Mouse (Mus musculus) heart, embryonic 12.5 days (tissue): ENCODE measurements around the gene Nkain4. TPM values are rescaled to one million over a fixed set of nuclear protein-coding genes. Genes with fewer than 3 reads are reported as not detected.

Experiments used
- ATAC-seq: fragments of 200-750 bp; cut with Nextera tagmentation; 2 replicates; pipeline ENCODE4 v1.8.0; 2017; ENCODE audit warnings: moderate TSS enrichment, moderate library complexity; ENCODE audit not compliant: insufficient number of reproducible peaks, low FRiP score
- H3K27ac ChIP-seq: fragments of 300-500 bp; sonication (generic); 2 replicates; pipeline ENCODE4 v1.5.1; 2016; ENCODE audit warnings: mild to moderate bottlenecking, moderate library complexity; ENCODE audit not compliant: poor library complexity, severe bottlenecking
- H3K27me3 ChIP-seq: fragments of 300-500 bp; sonication (generic); replicated peaks from 2 replicates; pipeline ENCODE4 v1.6.1; 2016; ENCODE audit warnings: mild to moderate bottlenecking, moderate library complexity
- H3K36me3 ChIP-seq: fragments of 300-500 bp; sonication (generic); 2 replicates; pipeline ENCODE4 v1.6.1; 2016; ENCODE audit warnings: mild to moderate bottlenecking, moderate library complexity
- H3K4me1 ChIP-seq: fragments of 300-500 bp; sonication (generic); replicated peaks from 2 replicates; pipeline ENCODE4 v1.6.1; 2016; ENCODE audit warnings: mild to moderate bottlenecking
- H3K4me2 ChIP-seq: fragments of 300-500 bp; sonication (generic); 2 replicates; pipeline ENCODE4 v1.6.1; 2016; ENCODE audit warnings: mild to moderate bottlenecking, moderate library complexity
- H3K4me3 ChIP-seq: fragments of 300-500 bp; sonication (generic); 2 replicates; pipeline ENCODE4 v1.5.1; 2016; ENCODE audit warnings: mild to moderate bottlenecking
- H3K9ac ChIP-seq: fragments of 300-500 bp; sonication (generic); 2 replicates; pipeline ENCODE4 v1.6.1; 2016; ENCODE audit warnings: mild to moderate bottlenecking, moderate library complexity
- H3K9me3 ChIP-seq: fragments of 300-500 bp; sonication (generic); replicated peaks from 2 replicates; pipeline ENCODE4 v1.6.1; 2016; ENCODE audit warnings: mild to moderate bottlenecking, moderate library complexity
- WGBS: fragments of 180-500 bp; shearing (Covaris S2); methylation state at CpG from one replicate; pipeline ENCODE4 v1.1.7; 2016; 5-methylcytosine and 5-hydroxymethylcytosine counted together
- microRNA-seq: library from miRNA; unstranded; fragments of <30 nt; microRNA quantifications from one replicate; pipeline ENCODE4, GENCODE M21; 2017
- polyA plus RNA-seq: library from polyadenylated mRNA; unstranded; fragments of >200 nt; fragmentation: Nextera tagmentation; extraction: Ambion mirVana; gene quantifications from 2 replicates; pipeline ENCODE4 v1.2.1, GENCODE M21; 2016

The Nkain4 gene
- polyA plus RNA-seq, 1 experiment from 2014 or later, result 37.1 TPM

DNA sequence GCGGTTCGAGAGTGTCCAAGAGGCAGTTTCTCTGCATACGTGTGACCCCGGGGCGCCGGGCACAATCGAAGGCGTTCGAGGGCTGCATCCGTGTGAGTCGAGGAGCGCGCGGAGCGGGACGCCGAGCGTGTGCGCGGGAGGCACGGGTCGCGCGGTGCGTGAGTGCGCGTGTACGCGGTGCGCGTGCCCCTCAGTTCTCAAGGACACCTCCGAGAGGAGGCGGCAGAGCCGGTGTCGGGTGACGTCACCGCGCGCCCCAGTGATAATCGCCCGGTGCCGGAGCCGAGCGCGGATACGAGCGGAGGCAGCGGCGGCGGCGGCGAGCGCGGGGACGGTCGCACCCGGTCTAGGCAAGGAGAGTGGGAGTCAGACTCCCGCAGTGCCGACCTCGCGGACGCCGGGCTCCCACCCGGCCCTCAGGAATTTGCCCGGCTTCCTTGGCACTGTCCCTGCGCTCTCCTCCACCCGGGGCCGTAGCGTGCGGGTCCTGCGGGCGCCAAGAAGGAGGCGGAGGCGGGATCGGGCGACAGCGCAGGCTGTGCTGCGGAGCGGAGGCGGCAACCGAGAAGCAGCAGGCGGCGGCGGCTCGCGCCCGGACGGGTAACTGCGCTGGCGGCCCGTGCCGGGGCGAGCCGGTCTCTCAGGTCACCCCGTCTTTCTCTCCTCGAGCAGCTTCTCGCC lies 61.5 kb downstream of the Nkain4 start:
- WGBS, result under 1% methylated on average over 78 of the region's 97 CpGs
- H3K4me3 ChIP-seq, result peak overlapping the region; percentile 51
- no peaks in the 10 kb centered on the region for H3K9me3 ChIP-seq
- peaks cover 100% of the 10 kb centered on the region for H3K27me3 ChIP-seq
- H3K4me2 ChIP-seq, result peak overlapping the region; percentile 78
- peaks cover 30% of the 10 kb centered on the region for H3K4me1 ChIP-seq
- H3K27ac ChIP-seq, result no peak overlapping the region
- no peaks in the 10 kb centered on the region for H3K36me3 ChIP-seq
- H3K9ac ChIP-seq, result no peak overlapping the region
- ATAC-seq, result 0 out of 2 replicates have a peak, but pooled peaks have one; percentile 12

DNA sequence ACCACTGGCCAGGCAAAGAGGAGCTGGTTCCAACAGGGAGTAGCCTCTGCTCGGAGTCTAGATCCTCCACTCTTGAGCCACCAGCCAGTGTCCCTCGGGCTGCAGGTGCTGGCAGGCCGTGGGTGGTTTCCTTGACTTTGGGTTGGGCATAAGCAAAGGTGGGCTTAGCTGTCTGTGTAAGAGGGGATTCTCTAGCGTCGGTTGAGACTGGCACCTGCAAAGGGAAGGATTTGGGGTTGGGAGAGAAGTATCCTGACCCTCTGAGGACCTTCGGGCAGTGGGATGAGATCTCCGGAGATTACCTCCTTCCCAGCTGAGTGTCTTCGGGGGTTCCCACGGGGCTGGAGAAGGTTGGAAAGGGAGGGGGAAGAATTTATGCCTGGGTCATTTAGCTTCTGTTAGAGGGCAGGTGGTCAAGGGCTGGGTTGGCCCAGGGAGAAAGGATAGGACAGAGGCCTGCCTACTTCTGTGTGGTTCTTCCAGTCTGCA lies 62.6 kb downstream of the Nkain4 start:
- Histone ChIP-seq H3K4me3 (no peak overlapping the region), H3K4me2 (no peak overlapping the region), H3K4me1 (peaks cover 30% of the 10 kb centered on the region), H3K9ac (no peak overlapping the region), H3K27me3 (peaks cover 100% of the 10 kb centered on the region), H3K36me3 (no peaks in the 10 kb centered on the region), H3K9me3 (no peaks in the 10 kb centered on the region), H3K27ac (no peak overlapping the region)
- 13% methylated on average over 9 of the region's 9 CpGs for WGBS
- no peak for ATAC-seq

DNA sequence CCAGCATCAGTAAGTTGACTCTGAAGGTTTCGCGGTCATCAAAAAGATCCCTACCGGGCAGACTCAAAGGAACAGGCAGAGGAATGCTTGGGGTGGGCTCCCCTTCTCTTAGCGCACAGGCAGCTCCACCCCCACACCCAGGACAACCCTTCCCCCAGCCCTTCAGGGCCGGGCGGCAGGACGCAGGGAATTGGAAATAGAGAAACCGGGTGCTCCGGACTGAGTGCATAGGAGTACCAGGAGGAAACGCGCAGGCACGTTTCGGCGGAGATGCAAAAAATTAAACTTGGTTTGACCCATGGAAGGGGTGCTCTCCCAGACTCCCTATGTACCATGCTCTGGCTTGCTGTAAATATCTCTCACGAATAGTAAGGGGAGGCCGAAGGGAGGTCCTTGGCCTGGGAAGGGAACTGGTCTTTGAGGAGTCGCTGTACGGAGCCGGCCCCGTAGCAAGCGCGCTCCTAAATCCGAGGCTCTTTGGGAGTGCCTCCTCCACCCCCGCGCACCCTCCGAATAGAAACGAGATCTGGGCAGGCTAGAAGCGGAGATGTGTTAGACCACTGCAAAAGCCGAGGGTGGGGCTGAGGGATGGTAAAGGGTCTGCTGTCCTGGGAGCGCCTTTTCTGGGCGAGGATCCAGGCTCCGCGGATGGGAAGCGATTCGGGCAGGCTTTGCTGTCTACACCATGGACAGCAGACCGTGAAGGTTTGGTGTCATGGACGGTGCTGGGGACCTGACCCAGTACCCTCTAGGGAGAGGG lies 63.2 kb downstream of the Nkain4 start:
- 0 out of 2 replicates have a peak overlapping the region, but pooled peaks have one; percentile 9 for H3K4me3 ChIP-seq
- WGBS, result 1% methylated on average over 37 of the region's 37 CpGs

DNA sequence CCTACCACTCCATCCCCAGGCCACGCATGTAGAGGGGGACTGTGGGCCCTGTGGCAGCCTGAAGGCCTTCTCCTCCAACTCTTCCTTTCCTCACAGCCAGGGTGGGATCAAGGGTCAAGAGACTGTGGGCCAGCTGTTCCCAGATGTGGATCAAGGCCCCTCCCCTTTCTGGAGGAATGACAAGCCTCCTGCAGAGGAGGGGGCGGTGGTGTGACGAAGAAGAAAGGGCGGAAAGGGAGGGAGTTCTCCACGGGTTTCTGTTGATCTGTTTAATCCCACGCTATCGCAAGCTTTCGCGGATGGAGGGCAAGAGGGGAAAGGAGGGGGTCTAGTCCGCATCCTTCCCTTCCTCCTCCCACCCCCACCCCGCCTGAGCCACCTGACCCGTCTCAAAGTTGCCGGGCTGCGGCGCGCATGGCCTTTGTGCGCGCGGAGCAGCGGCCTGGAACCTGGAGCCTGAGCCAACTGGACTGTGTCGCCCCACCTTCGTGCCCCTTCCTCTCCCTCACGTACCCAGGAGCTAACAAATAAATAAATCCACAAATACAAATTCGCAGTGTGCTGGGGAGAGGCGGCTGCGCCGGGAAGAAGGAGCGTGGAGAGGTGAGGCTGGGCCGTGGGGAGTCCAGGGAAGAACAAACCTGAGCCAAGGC lies 64.0 kb downstream of the Nkain4 start:
- Histone ChIP-seq H3K4me1 (peaks cover 30% of the 10 kb centered on the region), H3K9ac (no peak overlapping the region), H3K4me3 (0 out of 2 replicates have a peak overlapping the region, but pooled peaks have one; percentile 9), H3K27ac (no peak overlapping the region), H3K9me3 (no peaks in the 10 kb centered on the region), H3K27me3 (peaks cover 100% of the 10 kb centered on the region), H3K4me2 (0 out of 2 replicates have a peak overlapping the region, but pooled peaks have one; percentile 12), H3K36me3 (no peaks in the 10 kb centered on the region)
- no peak for ATAC-seq
- WGBS, result 2% methylated on average over 29 of the region's 29 CpGs

More for the DNA sequence above, 63.2 kb downstream of the Nkain4 start:
- no peak for ATAC-seq
- Histone ChIP-seq H3K4me2 (peak overlapping the region; percentile 12; the same call in 1 of the 2 replicates), H3K36me3 (no peaks in the 10 kb centered on the region), H3K9ac (no peak overlapping the region), H3K4me1 (peaks cover 30% of the 10 kb centered on the region), H3K27me3 (peaks cover 100% of the 10 kb centered on the region), H3K27ac (no peak overlapping the region), H3K9me3 (no peaks in the 10 kb centered on the region)

DNA sequence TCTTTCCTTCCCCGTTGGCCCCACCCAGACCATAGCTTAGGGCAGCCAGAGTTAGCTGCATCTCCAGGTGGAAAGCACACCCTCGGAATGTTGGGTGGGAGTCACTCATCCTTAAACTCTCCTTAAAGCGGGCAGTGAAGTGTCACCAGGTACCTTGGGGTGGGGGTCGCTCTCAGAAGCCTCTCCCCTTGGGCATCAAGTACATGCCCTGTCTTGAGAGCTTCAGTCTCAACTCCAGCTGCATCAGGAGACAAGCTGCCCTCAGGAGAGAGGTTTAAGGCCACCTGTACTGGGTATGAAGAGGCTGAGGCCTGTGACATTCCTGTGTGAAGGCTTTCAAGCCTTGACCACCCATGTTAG lies 64.6 kb downstream of the Nkain4 start:
- H3K4me2 ChIP-seq, result no peak overlapping the region
- WGBS, result 20% methylated on average over 4 of the region's 4 CpGs
- no peaks in the 10 kb centered on the region for H3K9me3 ChIP-seq
- H3K9ac ChIP-seq, result no peak overlapping the region
- H3K27me3 ChIP-seq, result peaks cover 100% of the 10 kb centered on the region
- H3K36me3 ChIP-seq, result no peaks in the 10 kb centered on the region
- no peak overlapping the region for H3K4me3 ChIP-seq
- no peak overlapping the region for H3K27ac ChIP-seq
- ATAC-seq, result no peak
- H3K4me1 ChIP-seq, result peaks cover 30% of the 10 kb centered on the region

DNA sequence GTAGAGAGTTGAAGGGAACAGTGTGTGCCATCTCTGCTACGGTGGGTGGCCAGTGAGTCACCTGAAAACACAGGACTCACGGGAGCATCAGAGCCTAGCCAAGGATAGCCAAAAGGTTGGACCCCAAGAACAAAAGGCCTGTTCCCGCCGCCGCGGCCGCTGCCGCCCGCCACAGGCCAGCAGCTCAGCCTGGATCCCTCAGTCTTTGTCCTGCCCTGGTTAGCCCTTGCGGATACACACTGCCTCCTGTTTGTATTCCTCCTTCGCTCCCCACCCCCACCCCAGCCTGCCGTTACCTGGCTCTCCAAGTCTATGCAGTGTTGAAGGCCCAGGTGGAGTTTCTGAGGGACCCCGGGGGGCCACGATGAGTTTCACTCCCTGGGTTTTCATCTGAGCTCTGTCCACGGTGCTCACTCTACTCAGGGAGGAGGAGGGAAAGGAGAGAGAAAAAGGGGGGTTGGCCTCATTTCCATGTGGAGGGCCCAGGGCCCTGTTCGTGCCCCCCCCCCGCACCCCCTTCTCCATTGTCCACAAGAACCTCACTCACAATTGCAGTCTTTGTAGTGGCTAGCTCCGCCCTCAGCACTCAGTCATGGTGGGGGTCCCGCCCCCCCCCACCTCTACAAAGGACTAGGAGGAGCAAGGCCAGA lies 65.1 kb downstream of the Nkain4 start:
- Histone ChIP-seq H3K27me3 (peaks cover 99% of the 10 kb centered on the region), H3K9me3 (no peaks in the 10 kb centered on the region), H3K4me2 (no peak overlapping the region), H3K36me3 (no peaks in the 10 kb centered on the region), H3K27ac (no peak overlapping the region), H3K4me3 (no peak overlapping the region), H3K4me1 (peaks cover 25% of the 10 kb centered on the region), H3K9ac (no peak overlapping the region)
- no peak for ATAC-seq
- 9% methylated on average over 19 of the region's 19 CpGs for WGBS

DNA sequence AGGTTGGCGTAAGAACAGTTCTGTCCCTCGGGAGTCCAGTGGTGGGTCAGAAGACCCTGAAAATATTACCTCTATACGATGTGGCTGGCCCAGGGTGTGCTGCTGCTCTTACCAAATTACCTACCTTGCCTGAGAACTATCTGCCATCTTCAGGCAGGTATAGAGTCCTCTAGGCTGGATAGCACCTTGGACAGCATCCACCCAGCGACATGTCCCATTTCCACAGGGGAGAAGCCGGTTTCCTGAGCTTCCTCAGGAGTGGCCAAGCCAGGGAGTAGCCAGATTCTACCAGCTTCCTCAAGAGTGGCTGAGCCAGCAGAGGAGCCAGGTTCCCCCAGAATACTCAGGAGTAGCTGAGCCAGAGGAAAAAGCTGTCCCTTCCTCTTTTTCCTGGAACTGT lies 69.2 kb downstream of the Nkain4 start:
- peaks cover 71% of the 10 kb centered on the region for H3K27me3 ChIP-seq
- WGBS, result 47% methylated on average over 5 of the region's 5 CpGs

More for the DNA sequence above, 69.2 kb downstream of the Nkain4 start:
- Histone ChIP-seq H3K36me3 (no peaks in the 10 kb centered on the region), H3K9me3 (no peaks in the 10 kb centered on the region), H3K4me2 (no peak overlapping the region), H3K4me1 (no peaks in the 10 kb centered on the region), H3K9ac (no peak overlapping the region), H3K27ac (no peak overlapping the region), H3K4me3 (no peak overlapping the region)
- ATAC-seq, result no peak

Small RNA genes within 50 kb of the gene (microRNA-seq; reads per million reads assigned to microRNA genes)
- not detected for gene Mir124a-3

Other genes with a start within 250 kb of the Nkain4 start
- gene Dido1, start 244.7 kb downstream of the Nkain4 start, polyA plus RNA-seq, result 23.6 and 24.2 TPM in 2 replicates
- 45.3 and 47.8 TPM in 2 replicates for gene Gid8, start 244.6 kb downstream of the Nkain4 start, polyA plus RNA-seq
- gene Slc17a9, start 229.4 kb downstream of the Nkain4 start, polyA plus RNA-seq, result 0.59 and 0.69 TPM in 2 replicates
- gene Bhlhe23, start 177.8 kb downstream of the Nkain4 start, polyA plus RNA-seq, result not detected in 2 replicates
- gene Ythdf1, start 33.8 kb downstream of the Nkain4 start, polyA plus RNA-seq, result 44.9 and 47.0 TPM in 2 replicates
- gene Birc7, start 25.7 kb downstream of the Nkain4 start, polyA plus RNA-seq, result 0.32 and 0.46 TPM in 2 replicates
- gene Arfgap1, start 12.5 kb upstream of the Nkain4 start, polyA plus RNA-seq, result 87.0 and 88.0 TPM in 2 replicates
- 0.20 and 0.23 TPM in 2 replicates for gene Col20a1, start 31.8 kb upstream of the Nkain4 start, polyA plus RNA-seq
- 0.19 and 0.31 TPM in 2 replicates for gene Chrna4, start 88.8 kb upstream of the Nkain4 start, polyA plus RNA-seq
- 0.11 TPM in 1 of 2 replicates, not detected in the other for gene Kcnq2, start 180.6 kb upstream of the Nkain4 start, polyA plus RNA-seq
- gene Eef1a2, start 202.3 kb upstream of the Nkain4 start, polyA plus RNA-seq, result 7.7 and 7.9 TPM in 2 replicates
- 174 and 175 TPM in 2 replicates for gene Ppdpf, start 232.5 kb upstream of the Nkain4 start, polyA plus RNA-seq
- not detected in 2 replicates for gene Ptk6, start 248.1 kb upstream of the Nkain4 start, polyA plus RNA-seq